ENCODE assay signal across 8 mouse cellular contexts in genomic region chr7:114117444-114117905, GRCm38 (mm10). TPM values are rescaled to one million over a fixed set of nuclear protein-coding genes. Genes with fewer than 3 reads are reported as not detected.
DNase-seq lines count a peak whose midpoint lies in the region; ATAC-seq lines count a peak whose summit lies in the region.

Gene Rras2 (minus strand): TSS chr7:114117781.

- peak; percentile 97 for ATAC-seq in activated CD4-positive, CD25-positive, alpha-beta regulatory T cell, adult 4 months
- peak; percentile 98 for ATAC-seq in intestine, embryonic 14.5 days (replicated peaks; ENCODE audit: low FRiP score, low TSS enrichment, low read depth)
- peak; percentile 71 for ATAC-seq in megakaryocyte-erythroid progenitor cell, adult 5-6 weeks (replicated peaks; ENCODE audit: low FRiP score, low TSS enrichment, poor library complexity, severe bottlenecking)

- no peaks in the 10 kb centered on the region for H3K9me3 ChIP-seq in intestine, embryonic 14.5 days (ENCODE audit: control insufficient read depth, low read length)

- peak within 1 kb of the TSS; percentile 77 for H3K4me2 ChIP-seq in intestine, embryonic 14.5 days (ENCODE audit: low read length)

- no peaks in the 10 kb centered on the region for H3K27me3 ChIP-seq in intestine, embryonic 14.5 days (replicated peaks; ENCODE audit: control insufficient read depth, insufficient read depth, low read length)

- peak; percentile 90 for DNase-seq in embryo, embryonic 10 days (ENCODE audit: low spot score)
- DNase-seq in gastrocnemius, postnatal 36 days = peak; percentile 78 to 81
- peak; percentile 92 for DNase-seq in intestine, embryonic 14.5 days (ENCODE audit: low spot score)
- peak; percentile 78 to 92 for DNase-seq in left cerebral cortex, postnatal 10 days (ENCODE audit: extremely low spot score in 1 of 2, low spot score in 2 of 2)
- peak; percentile 89 for DNase-seq in right cerebral cortex, postnatal 25 days
- DNase-seq in urinary bladder, postnatal 36 days (ENCODE audit: low spot score in 2 of 2) = peak; percentile 80 to 88

- no peaks in the 10 kb centered on the region for H3K36me3 ChIP-seq in intestine, embryonic 14.5 days (ENCODE audit: control insufficient read depth, insufficient read depth, low read length)

- intact Hi-C loops in gastrocnemius, postnatal 36 days (cut with DNase I) = loop anchor here (5.0 kb wide), 3 partner anchors 45 to 95 kb away; no protein-coding TSS in a partner anchor
- intact Hi-C loops in left cerebral cortex, postnatal 10 days (cut with DNase I) = loop anchor here (10.0 kb wide), 1 partner anchor 53 kb away; no protein-coding TSS in a partner anchor

- H3K4me1 ChIP-seq in intestine, embryonic 14.5 days (replicated peaks; ENCODE audit: control insufficient read depth, insufficient read depth, low read length) = peaks cover 8% of the 10 kb centered on the region

- peak within 1 kb of the TSS; percentile 97 for H3K27ac ChIP-seq in intestine, embryonic 14.5 days (ENCODE audit: low read depth)

- peak within 1 kb of the TSS; percentile 74 for H3K4me3 ChIP-seq in intestine, embryonic 14.5 days (ENCODE audit: low read depth, low read length)

- under 1% methylated on average over 55 of the region's 55 CpGs for WGBS in intestine, embryonic 14.5 days

- H3K9ac ChIP-seq in intestine, embryonic 14.5 days (ENCODE audit: low read length) = peak within 1 kb of the TSS; percentile 80

RNA-seq across cellular contexts. Expression of gene Rras2, which starts in this region (rescaled TPM):
- polyA plus RNA-seq in activated CD4-positive, CD25-positive, alpha-beta regulatory T cell, adult 4 months (2017; shearing (Covaris generic)) = 10 to 100 TPM in 1 of 2 experiments, 1 to 10 TPM in 1; 8.8 to 17.4 TPM
- total RNA-seq in gastrocnemius, postnatal 36 days (2021) = 10 to 100 TPM; 15.3 to 15.7 TPM
- polyA plus RNA-seq in intestine, embryonic 14.5 days (2014; fragmentation: Nextera tagmentation; extraction: Ambion mirVana) = 31.1 and 31.9 TPM in 2 replicates
- 10 to 100 TPM; 60.3 to 67.5 TPM for total RNA-seq in left cerebral cortex, postnatal 10 days (2021)
- total RNA-seq in megakaryocyte-erythroid progenitor cell, adult 5-6 weeks (2014; fragmentation: Nextera tagmentation) = 1.2 and 3.8 TPM in 2 replicates
- total RNA-seq in megakaryocyte-erythroid progenitor cell, adult 5-6 weeks (2017) = 2.1 and 3.4 TPM in 2 replicates

Comparison
In these comparisons a context has a peak if more than half of its experiments do, and no peak if none do; other contexts are left out.
1. Peak in every context shown above with its lines: DNase-seq, ATAC-seq, H3K4me3 ChIP-seq and H3K27ac ChIP-seq.